Mouse (Mus musculus) kidney, adult 9 months (tissue): ENCODE data around the gene Rps6ka5.

ENCODE experiments used
- DNase-seq: peaks from one replicate; pipeline ENCODE4 v3.0.0; 2022

The Rps6ka5 gene

GRCm38 (mm10) chr12:100724606-100725457 is 2.0 kb downstream of the Rps6ka5 start:
- DNase-seq, result peak; percentile 100

- DNase-seq, result peak; percentile 18
These were observed 2.6 kb downstream of the Rps6ka5 start for GRCm38 (mm10) chr12:100724182-100724581.

- no peak for DNase-seq
These were observed 6.0 kb downstream of the Rps6ka5 start for GRCm38 (mm10) chr12:100720801-100721200.

- DNase-seq, result no peak
These were observed 9.3 kb downstream of the Rps6ka5 start for GRCm38 (mm10) chr12:100717446-100717845.

- DNase-seq, result no peak
These were observed 9.8 kb downstream of the Rps6ka5 start for GRCm38 (mm10) chr12:100716969-100717368.

GRCm38 (mm10) chr12:100711819-100712218 is 15.0 kb downstream of the Rps6ka5 start:
- no peak for DNase-seq

- no peak for DNase-seq
These were observed 15.6 kb downstream of the Rps6ka5 start for GRCm38 (mm10) chr12:100711116-100711691.

- no peak for DNase-seq
These were observed 16.4 kb downstream of the Rps6ka5 start for GRCm38 (mm10) chr12:100710432-100710831.

- no peak for DNase-seq
These were observed 19.5 kb downstream of the Rps6ka5 start for GRCm38 (mm10) chr12:100707312-100707711.

- DNase-seq, result no peak
These were observed 21.6 kb downstream of the Rps6ka5 start for GRCm38 (mm10) chr12:100705057-100705722.

GRCm38 (mm10) chr12:100698019-100698418 is 28.8 kb downstream of the Rps6ka5 start:
- DNase-seq, result no peak

- DNase-seq, result no peak
These were observed 30.2 kb downstream of the Rps6ka5 start for GRCm38 (mm10) chr12:100696621-100697020.

- no peak for DNase-seq
These were observed 31.5 kb downstream of the Rps6ka5 start for GRCm38 (mm10) chr12:100695252-100695651.

GRCm38 (mm10) chr12:100692208-100692607 is 34.6 kb downstream of the Rps6ka5 start:
- DNase-seq, result no peak

GRCm38 (mm10) chr12:100690444-100690843 is 36.3 kb downstream of the Rps6ka5 start:
- DNase-seq, result peak; percentile 7

GRCm38 (mm10) chr12:100688177-100688576 is 38.6 kb downstream of the Rps6ka5 start:
- DNase-seq, result no peak

- no peak for DNase-seq
These were observed 39.8 kb downstream of the Rps6ka5 start for GRCm38 (mm10) chr12:100687001-100687400.

- DNase-seq, result no peak
These were observed 45.0 kb downstream of the Rps6ka5 start for GRCm38 (mm10) chr12:100681752-100682151.

- no peak for DNase-seq
These were observed 45.5 kb downstream of the Rps6ka5 start for GRCm38 (mm10) chr12:100681241-100681640.

GRCm38 (mm10) chr12:100680676-100681075 is 46.1 kb downstream of the Rps6ka5 start:
- DNase-seq, result no peak

- DNase-seq, result no peak
These were observed 56.1 kb downstream of the Rps6ka5 start for GRCm38 (mm10) chr12:100670647-100671199.

- no peak for DNase-seq
These were observed 61.5 kb downstream of the Rps6ka5 start for GRCm38 (mm10) chr12:100665294-100665693.

GRCm38 (mm10) chr12:100660076-100660475 is 66.7 kb downstream of the Rps6ka5 start:
- DNase-seq, result no peak
